Mouse (Mus musculus): ENCODE results near the gene Smim13.
"Not testable (repeated sequence)": the region's sequence is repeated elsewhere in the genome, so short reads cannot be mapped to it uniquely, and the experiment has no call there.

Gene Smim13

GRCm38 (mm10) chr13:41249538-41250317 is at the start of gene Smim13:
Smim13 (plus strand) TSS chr13:41249844.
- peak; percentile 92 for DNase-seq (ENCODE audit: low read depth)

- DNase-seq (ENCODE audit: low read depth) = no peak
Measured at GRCm38 (mm10) chr13:41200861-41201260, 48.8 kb upstream of the Smim13 start.

- no peak for DNase-seq (ENCODE audit: low read depth)
Measured at GRCm38 (mm10) chr13:41203289-41203688, 46.4 kb upstream of the Smim13 start.

GRCm38 (mm10) chr13:41203691-41204090 is 46.0 kb upstream of the Smim13 start:
- DNase-seq (ENCODE audit: low read depth) = no peak

GRCm38 (mm10) chr13:41205568-41205967 is 44.1 kb upstream of the Smim13 start:
- not testable (repeated sequence) for DNase-seq (ENCODE audit: low read depth)

- DNase-seq (ENCODE audit: low read depth) = no peak
Measured at GRCm38 (mm10) chr13:41206241-41206640, 43.4 kb upstream of the Smim13 start.

- no peak for DNase-seq (ENCODE audit: low read depth)
Measured at GRCm38 (mm10) chr13:41211276-41211675, 38.4 kb upstream of the Smim13 start.

GRCm38 (mm10) chr13:41212558-41213322 is 36.9 kb upstream of the Smim13 start:
- no peak for DNase-seq (ENCODE audit: low read depth)

- DNase-seq (ENCODE audit: low read depth) = no peak
Measured at GRCm38 (mm10) chr13:41215669-41216068, 34.0 kb upstream of the Smim13 start.

- no peak for DNase-seq (ENCODE audit: low read depth)
Measured at GRCm38 (mm10) chr13:41216236-41216635, 33.4 kb upstream of the Smim13 start.

- DNase-seq (ENCODE audit: low read depth) = no peak
Measured at GRCm38 (mm10) chr13:41219056-41219455, 30.6 kb upstream of the Smim13 start.

- no peak for DNase-seq (ENCODE audit: low read depth)
Measured at GRCm38 (mm10) chr13:41219687-41220303, 29.8 kb upstream of the Smim13 start.

- peak; percentile 22 for DNase-seq (ENCODE audit: low read depth)
Measured at GRCm38 (mm10) chr13:41220304-41220834, 29.3 kb upstream of the Smim13 start, which contains the start of gene Elovl2. Elovl2 (minus strand) TSS chr13:41220405.

- no peak for DNase-seq (ENCODE audit: low read depth)
Measured at GRCm38 (mm10) chr13:41226513-41226912, 23.1 kb upstream of the Smim13 start.

- no peak for DNase-seq (ENCODE audit: low read depth)
Measured at GRCm38 (mm10) chr13:41228060-41228459, 21.6 kb upstream of the Smim13 start.

- no peak for DNase-seq (ENCODE audit: low read depth)
Measured at GRCm38 (mm10) chr13:41230256-41230655, 19.4 kb upstream of the Smim13 start.

- DNase-seq (ENCODE audit: low read depth) = no peak
Measured at GRCm38 (mm10) chr13:41231389-41231983, 18.2 kb upstream of the Smim13 start.

GRCm38 (mm10) chr13:41232209-41232608 is 17.4 kb upstream of the Smim13 start:
- DNase-seq (ENCODE audit: low read depth) = no peak

- DNase-seq (ENCODE audit: low read depth) = no peak
Measured at GRCm38 (mm10) chr13:41233241-41233640, 16.4 kb upstream of the Smim13 start.

GRCm38 (mm10) chr13:41235181-41235580 is 14.5 kb upstream of the Smim13 start:
- no peak for DNase-seq (ENCODE audit: low read depth)

- no peak for DNase-seq (ENCODE audit: low read depth)
Measured at GRCm38 (mm10) chr13:41235845-41236741, 13.6 kb upstream of the Smim13 start.
